ENCODE assay signal across 7 mouse cellular contexts in genomic region chr11:62746001-62746533, GRCm38 (mm10). TPM values are rescaled to one million over a fixed set of nuclear protein-coding genes. Genes with fewer than 3 reads are reported as not detected.
DNase-seq lines count a peak whose midpoint lies in the region; ATAC-seq and TF ChIP-seq lines count a peak whose summit lies in the region.

No protein-coding gene starts in this region.

- TF ChIP-seq CTCF in kidney, adult 2 months (conservative IDR thresholded peaks at IDR 0.05; ENCODE audit: insufficient read depth, insufficient read length, low read depth, low read length) = peak; percentile 30; the same call in 1 of the 2 replicates

- H3K4me3 ChIP-seq in embryonic facial prominence, embryonic 11.5 days (ENCODE audit: low read depth, low read length) = peak overlapping the region; percentile 34
- H3K4me3 ChIP-seq in kidney, adult 2 months (ENCODE audit: insufficient read depth, low read depth, low read length) = peak overlapping the region; percentile 23
- peak overlapping the region; percentile 56 for H3K4me3 ChIP-seq in limb, embryonic 10.5 days
- H3K4me3 ChIP-seq in midbrain, embryonic 11.5 days (ENCODE audit: low read depth, low read length) = peak overlapping the region; percentile 29

- H3K27ac ChIP-seq in embryonic facial prominence, embryonic 11.5 days (replicated peaks; ENCODE audit: low read depth, low read length) = no peak overlapping the region
- no peak overlapping the region for H3K27ac ChIP-seq in kidney, adult 2 months (ENCODE audit: insufficient read depth, low read depth, low read length)
- no peak overlapping the region for H3K27ac ChIP-seq in limb, embryonic 10.5 days
- H3K27ac ChIP-seq in midbrain, embryonic 11.5 days (ENCODE audit: low read depth, low read length) = no peak overlapping the region

- no peaks in the 10 kb centered on the region for H3K9me3 ChIP-seq in embryonic facial prominence, embryonic 11.5 days (replicated peaks; ENCODE audit: control insufficient read depth, low read length)
- H3K9me3 ChIP-seq in limb, embryonic 10.5 days (replicated peaks) = no peaks in the 10 kb centered on the region
- H3K9me3 ChIP-seq in midbrain, embryonic 11.5 days (ENCODE audit: control insufficient read depth, low read length) = no peaks in the 10 kb centered on the region

- peak; percentile 71 for DNase-seq in adrenal gland, postnatal 25 days
- peak; percentile 81 for DNase-seq in embryonic facial prominence, embryonic 11.5 days (ENCODE audit: low spot score)
- DNase-seq in heart, adult 8-10 months (ENCODE audit: low spot score) = peak; percentile 66
- peak; percentile 72 for DNase-seq in kidney, adult 2 months
- peak; percentile 79 for DNase-seq in limb, embryonic 10.5 days (ENCODE audit: low spot score)
- DNase-seq in midbrain, embryonic 11.5 days (ENCODE audit: low spot score, missing footprints) = peak; percentile 96
- DNase-seq in spleen, postnatal 10 days (ENCODE audit: low spot score in 2 of 2) = peak; percentile 26 to 79

- H3K9ac ChIP-seq in embryonic facial prominence, embryonic 11.5 days (replicated peaks; ENCODE audit: low read length) = no peak overlapping the region
- H3K9ac ChIP-seq in midbrain, embryonic 11.5 days (ENCODE audit: low read length) = peak overlapping the region; percentile 25; the same call in 1 of the 2 replicates

- H3K4me1 ChIP-seq in embryonic facial prominence, embryonic 11.5 days (ENCODE audit: control insufficient read depth, insufficient read depth, low read length) = no peaks in the 10 kb centered on the region
- H3K4me1 ChIP-seq in kidney, adult 2 months (ENCODE audit: control insufficient read depth, insufficient read depth, low read length) = no peaks in the 10 kb centered on the region
- peaks cover 40% of the 10 kb centered on the region for H3K4me1 ChIP-seq in limb, embryonic 10.5 days
- no peaks in the 10 kb centered on the region for H3K4me1 ChIP-seq in midbrain, embryonic 11.5 days (ENCODE audit: control insufficient read depth, insufficient read depth, low read length)

- 3% methylated on average over 27 of the region's 27 CpGs for WGBS in embryonic facial prominence, embryonic 11.5 days
- 4% methylated on average over 27 of the region's 27 CpGs for WGBS in kidney, adult 2 months
- 2% methylated on average over 27 of the region's 27 CpGs for WGBS in limb, embryonic 10.5 days
- 3% methylated on average over 27 of the region's 27 CpGs for WGBS in midbrain, embryonic 11.5 days

- no peaks in the 10 kb centered on the region for H3K27me3 ChIP-seq in embryonic facial prominence, embryonic 11.5 days (ENCODE audit: control insufficient read depth, insufficient read depth, low read length)
- H3K27me3 ChIP-seq in kidney, adult 2 months (replicated peaks; ENCODE audit: control insufficient read depth, insufficient read depth, low read length) = no peaks in the 10 kb centered on the region
- H3K27me3 ChIP-seq in limb, embryonic 10.5 days (ENCODE audit: low read depth, poor library complexity, severe bottlenecking) = peaks cover 31% of the 10 kb centered on the region
- no peaks in the 10 kb centered on the region for H3K27me3 ChIP-seq in midbrain, embryonic 11.5 days (ENCODE audit: control insufficient read depth, insufficient read depth, low read length)

- no peak for TF ChIP-seq POLR2A in kidney, adult 2 months (IDR thresholded peaks at IDR 0.05; ENCODE audit: low read depth, low read length)

- 0 out of 2 replicates have a peak, but pooled peaks have one; percentile 55 for ATAC-seq in embryonic facial prominence, embryonic 11.5 days (replicated peaks; ENCODE audit: insufficient number of reproducible peaks, low FRiP score, low TSS enrichment, low read depth)
- peak; percentile 77; the same call in 1 of the 2 replicates for ATAC-seq in midbrain, embryonic 11.5 days (ENCODE audit: low FRiP score)

- no peaks in the 10 kb centered on the region for H3K36me3 ChIP-seq in embryonic facial prominence, embryonic 11.5 days (replicated peaks; ENCODE audit: control insufficient read depth, insufficient read depth, low read depth, low read length)
- no peaks in the 10 kb centered on the region for H3K36me3 ChIP-seq in kidney, adult 2 months (ENCODE audit: control insufficient read depth, insufficient read depth, low read length)
- H3K36me3 ChIP-seq in limb, embryonic 10.5 days = no peaks in the 10 kb centered on the region
- H3K36me3 ChIP-seq in midbrain, embryonic 11.5 days (ENCODE audit: control insufficient read depth, insufficient read depth, low read length) = no peaks in the 10 kb centered on the region

- H3K4me2 ChIP-seq in embryonic facial prominence, embryonic 11.5 days (ENCODE audit: low read depth, low read length) = peak overlapping the region; percentile 59
- peak overlapping the region; percentile 49 for H3K4me2 ChIP-seq in midbrain, embryonic 11.5 days

RNA-seq across cellular contexts. Expression of gene Gm10428, which starts 6.8 kb away (rescaled TPM):
- not detected in 2 replicates for total RNA-seq in adrenal gland, postnatal 25 days (2021)
- polyA plus RNA-seq in embryonic facial prominence, embryonic 11.5 days (2014; fragmentation: Nextera tagmentation; extraction: Ambion mirVana) = not detected in 2 replicates
- not detected for total RNA-seq in heart, adult 8-10 months (2022)
- polyA plus RNA-seq in kidney, adult 2 months (2012; rRNA removed) = not detected in 2 replicates
- not detected in 2 replicates for polyA plus RNA-seq in limb, embryonic 10.5 days (2016; fragmentation: Nextera tagmentation; extraction: Ambion mirVana)
- not detected in 2 replicates for polyA plus RNA-seq in midbrain, embryonic 11.5 days (2014; fragmentation: Nextera tagmentation; extraction: Ambion mirVana)

RNA-seq across cellular contexts. Expression of gene Zfp287, which starts 14.4 kb away (rescaled TPM):
- total RNA-seq in adrenal gland, postnatal 25 days (2021) = 4.4 and 5.4 TPM in 2 replicates
- 11.6 and 11.9 TPM in 2 replicates for polyA plus RNA-seq in embryonic facial prominence, embryonic 11.5 days (2014; fragmentation: Nextera tagmentation; extraction: Ambion mirVana)
- total RNA-seq in heart, adult 8-10 months (2022) = 1 to 10 TPM; 2.4 to 3.3 (median 2.9) TPM
- polyA plus RNA-seq in kidney, adult 2 months (2012; rRNA removed) = 1.2 TPM in 2 replicates
- polyA plus RNA-seq in limb, embryonic 10.5 days (2016; fragmentation: Nextera tagmentation; extraction: Ambion mirVana) = 11.8 and 15.7 TPM in 2 replicates
- polyA plus RNA-seq in midbrain, embryonic 11.5 days (2014; fragmentation: Nextera tagmentation; extraction: Ambion mirVana) = 12.4 and 14.9 TPM in 2 replicates

RNA-seq across cellular contexts. Expression of gene Zfp286, which starts 43.2 kb away (rescaled TPM):
- total RNA-seq in adrenal gland, postnatal 25 days (2021) = 2.1 and 2.5 TPM in 2 replicates
- 34.3 and 36.2 TPM in 2 replicates for polyA plus RNA-seq in embryonic facial prominence, embryonic 11.5 days (2014; fragmentation: Nextera tagmentation; extraction: Ambion mirVana)
- 1 to 10 TPM in 1 of 4 experiments, under 1 TPM in 3; 0.41 to 1.8 (median 0.72) TPM for total RNA-seq in heart, adult 8-10 months (2022)
- polyA plus RNA-seq in kidney, adult 2 months (2012; rRNA removed) = 0.42 and 0.83 TPM in 2 replicates
- 22.4 and 29.8 TPM in 2 replicates for polyA plus RNA-seq in limb, embryonic 10.5 days (2016; fragmentation: Nextera tagmentation; extraction: Ambion mirVana)
- polyA plus RNA-seq in midbrain, embryonic 11.5 days (2014; fragmentation: Nextera tagmentation; extraction: Ambion mirVana) = 28.4 and 32.0 TPM in 2 replicates

Comparison
In these comparisons a context has a peak if more than half of its experiments do, and no peak if none do; other contexts are left out.
1. RNA of gene Zfp286, which starts 43.2 kb away (polyA plus RNA-seq): 34.3 to 36.2 TPM in embryonic facial prominence, embryonic 11.5 days, 22.4 to 29.8 TPM in limb, embryonic 10.5 days and 28.4 to 32.0 TPM in midbrain, embryonic 11.5 days; 0.42 to 0.83 TPM in kidney, adult 2 months; every median in the first group is over 10 times any median in the second.
2. Peak in every context shown above with its lines, with median percentiles within 50 percentile points of each other: DNase-seq and H3K4me3 ChIP-seq.